Mouse (Mus musculus): ENCODE data around the gene Jmjd1c. TPM values are rescaled to one million over a fixed set of nuclear protein-coding genes. Genes with fewer than 3 reads are reported as not detected.

Gene Jmjd1c
- total RNA-seq, 2 experiments from 2014 or later: 47.1 to 64.6 TPM

DNA sequence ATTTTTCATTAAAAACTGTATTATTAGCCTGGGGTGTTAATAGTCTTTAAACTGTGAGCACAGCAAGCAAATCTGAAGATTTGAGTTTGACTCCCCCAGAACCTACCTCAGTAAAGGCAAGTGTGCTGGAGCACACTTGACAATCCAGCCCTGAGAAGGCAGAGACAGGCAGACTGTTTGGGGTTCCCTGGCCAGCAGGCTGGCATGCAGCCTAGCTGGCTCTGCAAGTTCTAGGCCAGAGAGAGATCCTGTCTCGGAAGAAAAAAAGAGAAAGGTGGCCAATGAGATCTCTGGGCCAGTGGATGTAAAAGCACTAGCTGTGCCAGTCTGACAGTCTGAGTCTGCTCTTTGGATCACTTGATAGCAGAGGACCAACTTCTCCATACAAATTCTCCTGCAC lies 33.6 kb downstream of the Jmjd1c start:
- DNase-seq: peak; percentile 51

DNA sequence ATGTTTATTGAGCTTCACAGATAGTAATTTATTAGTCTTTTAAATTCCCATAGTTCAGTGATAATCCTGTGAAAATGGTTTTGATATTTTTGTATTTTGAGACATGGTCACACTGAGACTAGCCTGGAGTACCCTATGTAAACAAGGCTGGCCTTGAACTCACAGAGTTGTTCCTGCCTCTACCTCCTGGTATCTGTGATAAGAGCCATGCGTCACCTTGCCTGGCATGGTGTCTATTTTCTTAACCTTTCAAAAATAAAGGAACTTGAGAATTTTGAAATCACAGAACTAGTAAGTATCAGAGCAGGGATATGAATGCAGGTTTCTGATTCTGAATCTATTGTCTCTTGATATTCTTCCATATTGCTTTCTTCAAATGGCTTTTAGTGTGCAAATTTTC lies 35.8 kb downstream of the Jmjd1c start:
- peak; percentile 31 for DNase-seq

DNA sequence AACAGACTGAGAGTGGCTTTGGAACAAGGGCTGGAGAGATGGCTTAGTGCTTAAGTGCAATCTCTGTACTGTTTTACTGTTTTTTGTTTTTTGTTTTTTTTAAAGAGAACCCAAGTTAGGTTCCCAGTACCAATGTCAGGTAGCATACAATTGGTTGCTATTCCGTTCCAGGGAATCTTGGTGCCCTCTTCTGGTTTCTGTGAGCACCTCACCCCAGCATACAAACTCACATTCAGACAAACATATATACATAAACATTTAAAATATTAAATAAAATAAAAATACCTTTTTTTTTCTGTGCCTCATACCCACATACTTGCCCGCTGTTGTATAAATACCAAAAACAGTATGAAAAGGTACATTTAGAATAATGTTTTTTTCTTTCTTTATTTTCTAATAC lies 38.4 kb downstream of the Jmjd1c start:
- no peak for DNase-seq

DNA sequence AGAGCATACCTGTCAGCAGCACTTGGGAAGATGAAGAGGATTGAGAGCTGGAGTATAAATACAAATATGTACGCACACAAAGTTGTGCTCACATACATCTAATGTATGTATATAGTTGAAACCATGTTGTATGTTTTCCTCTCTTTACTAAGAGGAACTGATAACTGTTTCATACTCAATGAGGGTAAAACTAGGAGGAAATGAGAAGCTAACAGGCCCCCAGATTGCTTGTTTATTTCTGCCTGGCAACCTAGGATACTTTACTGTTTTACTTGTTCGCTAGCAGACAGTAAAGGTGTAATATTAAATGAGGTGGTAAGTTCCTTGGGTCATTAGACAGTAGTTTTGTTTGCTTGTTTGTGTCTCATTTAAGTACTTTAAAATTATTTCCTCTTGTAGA lies 41.5 kb downstream of the Jmjd1c start:
- DNase-seq: no peak

DNA sequence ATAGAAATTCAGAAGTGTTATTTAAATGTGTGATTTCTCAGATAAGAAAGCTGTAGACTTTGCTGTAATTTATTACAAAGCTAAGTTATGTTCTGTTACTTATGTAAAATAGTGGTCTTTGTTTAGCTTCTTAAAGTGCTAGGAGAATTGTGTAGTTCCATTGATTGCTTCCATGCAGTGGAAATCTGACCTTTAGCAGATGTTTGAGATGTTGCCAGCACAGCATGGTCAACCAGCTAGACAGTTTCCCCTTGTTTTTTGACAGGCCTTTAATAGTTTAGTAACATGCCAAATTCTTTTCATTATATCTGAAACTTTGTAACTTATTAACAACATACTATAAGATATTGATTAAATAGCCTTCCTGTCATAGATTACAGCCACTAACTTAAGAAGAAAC lies 47.7 kb downstream of the Jmjd1c start:
- peak; percentile 32 for DNase-seq

DNA sequence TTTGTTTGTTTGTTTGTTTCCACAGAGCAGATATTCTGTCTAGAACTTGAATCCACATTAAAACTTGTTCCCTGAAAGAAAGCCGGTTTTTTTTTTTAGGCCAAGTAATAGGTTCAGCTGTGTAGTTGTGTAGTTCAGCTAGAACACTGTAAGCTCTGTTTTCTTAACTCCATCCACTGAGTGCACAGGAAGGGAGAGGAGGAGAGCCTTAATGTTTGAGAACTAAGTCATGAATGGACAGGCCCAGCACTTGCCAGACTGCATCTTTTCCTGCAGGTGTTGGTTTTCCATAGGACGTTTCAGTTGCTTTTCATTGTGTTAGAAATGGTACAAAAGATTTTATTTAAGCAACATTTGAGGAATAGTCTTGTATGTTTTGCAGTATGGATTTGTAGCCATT lies 48.3 kb downstream of the Jmjd1c start:
- DNase-seq: no peak

DNA sequence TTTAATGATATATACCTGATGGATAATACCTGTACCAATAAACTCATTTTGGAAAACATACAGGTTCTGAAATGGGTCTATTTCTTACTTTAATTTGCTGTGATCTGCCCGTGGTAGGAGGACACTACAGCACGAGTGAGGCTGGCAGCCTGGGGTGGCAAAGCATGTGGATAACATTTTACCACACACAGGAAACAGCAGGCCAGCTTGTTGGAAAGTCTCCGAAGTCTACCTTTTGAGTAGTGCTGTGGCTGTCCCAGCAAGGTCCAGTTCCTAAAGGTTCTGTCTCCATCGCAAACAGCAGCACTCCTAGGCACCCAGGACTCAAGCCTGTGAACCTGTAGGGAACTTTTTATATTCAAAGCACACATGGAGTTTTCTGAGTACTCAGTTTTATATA lies 49.7 kb downstream of the Jmjd1c start:
- DNase-seq: no peak

DNA sequence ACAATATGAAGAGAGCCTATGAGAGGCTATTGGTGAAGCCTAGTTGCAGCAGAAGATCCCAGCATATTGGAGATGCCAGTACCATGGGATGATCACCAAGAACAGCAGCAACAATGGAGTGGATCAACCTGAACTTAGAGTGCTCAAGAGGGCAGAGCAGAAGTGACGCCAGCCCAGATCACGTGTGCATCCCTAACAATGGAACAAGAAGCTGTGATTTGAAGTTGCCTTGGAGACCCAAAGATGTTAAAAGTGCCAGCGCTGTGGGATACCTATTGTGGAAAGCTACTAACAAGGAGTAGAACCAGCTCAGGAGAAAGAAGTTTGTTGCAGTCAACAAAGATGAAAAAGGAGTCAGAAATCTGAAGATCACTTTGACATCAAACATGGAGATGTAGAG lies 55.8 kb downstream of the Jmjd1c start:
- no peak for DNase-seq

DNA sequence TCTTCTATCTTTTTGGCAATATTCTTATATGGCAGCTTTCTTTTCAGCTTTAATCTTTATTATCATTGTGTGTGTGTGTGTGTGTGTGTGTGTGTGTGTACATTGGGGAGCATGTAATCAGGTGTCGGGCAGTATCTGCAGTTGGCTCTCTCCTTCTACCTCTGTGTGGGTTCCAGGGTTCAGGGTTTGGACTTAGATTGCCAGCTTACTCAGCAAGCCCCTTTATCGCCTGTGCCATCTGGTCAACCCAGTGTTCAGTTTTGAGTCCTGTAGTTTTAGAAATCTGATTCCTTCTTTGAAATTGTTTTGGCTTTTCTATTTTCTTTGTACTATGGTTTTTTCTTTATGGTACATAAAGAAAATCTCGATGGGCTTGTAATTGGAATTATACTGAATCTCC lies 58.7 kb downstream of the Jmjd1c start:
- no peak for DNase-seq

DNA sequence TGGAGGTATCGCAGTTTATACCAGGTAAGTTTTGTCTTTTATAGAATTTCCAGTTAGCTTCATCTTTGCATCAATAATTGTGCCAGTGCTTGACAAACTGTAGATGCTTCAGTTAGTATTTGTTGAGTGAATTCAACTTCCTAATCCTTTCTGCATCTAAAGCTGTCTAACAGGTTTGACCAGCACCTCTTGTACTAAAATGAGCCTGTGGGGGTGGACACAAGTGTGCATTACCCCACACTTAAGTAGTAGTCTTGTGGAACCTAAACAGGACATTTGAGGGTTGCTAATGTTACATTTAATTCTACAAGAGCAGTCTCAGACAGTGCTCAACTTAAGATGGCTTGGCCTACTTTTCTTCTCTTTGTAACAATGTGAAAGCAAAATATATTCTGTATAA lies 78.1 kb downstream of the Jmjd1c start:
- no peak for DNase-seq

DNA sequence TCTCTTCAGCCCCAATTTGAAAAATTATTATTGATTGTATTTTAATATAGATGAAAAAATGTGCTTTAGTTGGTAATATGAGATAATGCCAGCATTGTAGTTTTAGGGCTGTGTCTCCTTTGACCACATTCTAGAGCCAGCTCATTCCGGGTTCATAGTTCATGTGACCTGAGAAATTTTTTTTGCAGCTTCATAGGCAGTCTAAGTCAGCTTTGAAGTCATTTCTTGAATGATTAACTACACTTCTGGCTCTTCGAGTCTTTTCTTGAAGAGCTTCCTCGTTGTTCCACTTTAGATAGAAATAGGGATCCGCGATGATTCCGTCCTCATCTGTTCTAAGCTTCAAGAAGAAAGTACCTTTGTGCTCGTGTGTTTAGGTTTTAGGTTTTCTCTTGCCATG lies 80.1 kb downstream of the Jmjd1c start:
- DNase-seq: no peak

DNA sequence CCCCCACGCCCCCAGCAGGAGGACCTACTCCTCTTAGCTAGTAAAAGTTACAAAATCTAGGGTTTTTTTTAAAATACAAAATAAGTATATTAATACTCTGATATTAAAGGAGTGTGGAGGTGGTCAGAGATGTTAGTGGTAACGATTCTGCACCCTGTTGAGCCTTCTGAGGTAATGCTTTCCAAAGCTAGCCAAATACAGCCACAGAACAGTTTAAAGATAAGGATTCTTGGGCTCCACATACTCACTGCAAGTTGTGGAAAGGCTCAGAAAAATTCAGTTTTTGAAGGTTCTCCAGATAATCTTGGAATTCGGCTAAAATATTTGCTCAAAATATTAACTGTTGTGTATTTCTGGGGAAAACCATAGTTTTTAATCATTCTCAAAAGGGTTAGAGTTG lies 81.0 kb downstream of the Jmjd1c start:
- DNase-seq: no peak

DNA sequence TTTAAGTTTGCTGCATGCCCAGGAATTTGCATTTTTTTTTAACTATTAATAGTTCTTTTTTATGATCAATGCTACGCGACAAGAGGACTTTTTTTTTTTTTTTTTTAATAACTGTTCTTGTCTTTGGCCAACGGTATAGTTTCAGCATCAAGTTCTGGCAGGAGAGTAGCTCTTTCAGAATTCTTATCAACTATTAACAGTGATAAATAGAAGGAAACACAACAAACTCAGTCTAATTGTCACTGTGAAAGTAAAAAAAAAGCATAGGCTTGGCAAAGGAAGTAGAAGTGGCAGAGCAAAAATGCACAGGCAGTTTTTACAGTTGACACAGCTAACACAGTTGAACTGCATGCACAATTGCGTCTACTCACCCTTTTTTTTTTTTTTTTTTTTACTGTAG lies 81.5 kb downstream of the Jmjd1c start:
- no peak for DNase-seq

DNA sequence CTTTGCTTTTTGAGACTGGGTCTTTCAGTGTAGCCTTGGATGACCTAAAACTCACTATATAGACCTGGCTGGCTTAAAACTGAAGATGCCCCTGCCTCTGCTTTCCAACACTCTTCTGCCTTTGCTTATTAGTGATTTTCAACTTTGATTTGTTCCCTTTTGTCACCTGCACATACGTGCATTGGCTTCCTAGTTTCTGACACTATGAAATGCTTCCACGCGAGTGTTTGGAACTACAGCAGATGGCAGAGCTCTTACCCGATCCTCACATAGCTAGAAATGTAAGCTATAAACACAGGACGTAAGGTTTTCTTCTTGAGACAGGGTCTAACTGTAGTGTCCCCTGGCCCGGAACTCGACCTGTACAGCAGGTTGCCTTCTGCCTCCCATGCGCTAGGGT lies 84.1 kb downstream of the Jmjd1c start:
- no peak for DNase-seq

DNA sequence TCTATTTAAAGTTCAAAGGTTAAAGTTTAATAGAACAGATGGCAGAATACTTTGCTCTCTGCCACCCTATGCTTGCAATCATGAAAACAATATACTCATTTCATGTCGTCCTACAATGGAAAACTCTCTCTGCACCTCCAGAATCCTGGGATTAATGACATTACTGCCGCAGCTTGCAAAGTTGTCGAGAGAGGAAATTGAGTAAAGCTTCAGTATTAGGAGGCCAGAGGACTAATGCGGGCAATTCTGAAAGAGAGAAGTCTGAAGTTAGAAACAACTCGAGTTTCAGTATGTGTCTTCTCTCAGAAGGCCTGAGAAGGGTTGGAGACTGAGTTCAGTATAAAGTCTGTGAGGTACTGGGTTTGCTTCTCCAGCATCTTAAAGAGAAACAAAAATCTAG lies 84.9 kb downstream of the Jmjd1c start:
- DNase-seq: no peak

DNA sequence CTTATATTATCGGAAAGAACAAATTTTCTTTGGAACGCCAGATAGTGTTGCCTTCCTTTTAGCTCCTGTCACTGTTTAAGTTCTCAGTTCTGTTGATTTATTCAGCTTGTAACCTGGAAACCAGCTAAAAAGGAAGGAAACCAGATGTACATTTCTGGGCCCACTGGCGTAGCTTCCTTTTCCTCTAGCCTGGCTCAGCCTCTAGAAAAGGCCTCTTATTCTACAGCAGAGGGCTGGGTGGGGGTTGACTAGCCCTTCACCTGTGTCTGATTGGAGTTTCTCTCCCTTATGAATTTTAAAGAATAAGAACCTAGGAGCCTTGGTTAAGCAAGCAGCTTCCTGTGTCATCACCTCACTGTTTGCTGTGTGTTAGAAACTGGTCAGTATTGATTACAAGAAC lies 86.7 kb downstream of the Jmjd1c start:
- DNase-seq: no peak

DNA sequence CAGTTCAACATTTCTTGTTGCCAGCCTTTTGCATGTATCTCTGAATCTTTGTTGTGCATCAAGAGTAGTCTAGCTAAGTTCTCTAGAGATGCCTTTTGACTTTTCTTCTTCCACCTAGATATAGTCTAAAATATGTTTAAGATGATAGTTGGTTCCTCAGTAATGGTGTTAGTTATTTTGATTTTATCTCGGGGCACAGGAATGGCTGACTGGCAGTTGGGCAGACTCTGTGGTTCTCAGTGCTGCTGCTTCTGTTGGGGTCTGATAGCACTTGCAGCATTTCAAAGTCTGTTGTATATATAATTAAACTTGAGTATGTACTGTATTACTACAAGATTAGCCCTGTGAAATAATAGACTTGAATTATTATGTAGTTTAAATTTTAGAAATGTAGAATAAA lies 87.2 kb downstream of the Jmjd1c start:
- no peak for DNase-seq

DNA sequence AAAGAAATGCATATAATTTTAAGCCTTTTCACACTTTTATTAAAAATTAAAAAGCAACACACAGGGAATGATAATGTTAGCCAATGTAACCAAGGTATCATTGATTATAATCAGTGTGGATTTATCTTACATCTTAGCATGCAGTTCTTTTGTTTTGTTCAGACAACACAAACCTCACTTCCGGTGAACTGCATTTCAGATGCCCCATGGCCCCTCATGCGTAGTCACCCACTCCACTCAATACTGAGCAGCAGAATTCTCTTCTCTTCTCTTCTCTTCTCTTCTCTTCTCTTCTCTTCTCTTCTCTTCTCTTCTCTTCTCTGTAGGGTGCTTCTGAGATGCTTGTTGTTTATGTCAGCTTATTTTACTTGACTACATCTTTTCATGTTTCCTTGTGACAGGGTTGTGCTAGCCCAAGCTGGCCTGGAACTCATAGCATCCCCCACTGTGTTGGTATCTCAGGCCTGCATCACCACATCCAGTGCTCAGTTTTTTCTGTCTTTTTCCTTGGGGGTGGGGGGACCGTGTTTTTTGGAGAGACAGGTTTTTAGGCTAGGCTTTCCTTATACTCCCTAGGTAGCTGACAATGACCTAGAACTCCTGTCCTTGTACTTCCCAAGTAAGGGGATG lies 88.6 kb downstream of the Jmjd1c start:
- DNase-seq: no peak

DNA sequence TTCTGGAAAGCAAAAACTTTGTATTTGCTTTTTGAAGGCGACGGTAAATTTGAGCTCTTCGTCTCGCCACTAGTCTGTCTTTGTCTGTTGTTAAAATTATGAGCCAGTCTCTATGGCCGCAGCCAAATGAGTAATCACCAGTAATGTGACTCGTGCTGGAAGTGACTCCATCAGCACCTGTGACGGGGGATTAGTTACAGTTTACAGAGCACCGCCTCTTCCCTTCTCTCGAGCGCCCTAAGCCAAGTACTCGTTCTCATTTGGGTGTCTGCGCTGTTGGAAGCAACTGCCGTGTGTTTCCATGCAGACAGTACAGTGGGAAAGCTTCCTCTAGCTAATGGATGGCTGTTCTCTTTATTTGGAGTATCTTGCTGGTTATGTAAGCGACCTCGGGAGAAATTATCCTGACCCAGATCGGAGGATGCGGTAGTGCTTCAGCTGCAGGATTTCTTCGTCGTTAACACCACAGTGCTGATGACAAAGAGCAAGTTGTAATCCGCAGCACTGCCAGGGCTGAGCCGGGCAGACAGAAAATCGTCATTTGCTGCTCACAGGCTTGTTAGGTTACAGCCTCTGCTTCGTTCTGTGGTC lies 89.7 kb downstream of the Jmjd1c start:
- peak; percentile 81 for DNase-seq

DNA sequence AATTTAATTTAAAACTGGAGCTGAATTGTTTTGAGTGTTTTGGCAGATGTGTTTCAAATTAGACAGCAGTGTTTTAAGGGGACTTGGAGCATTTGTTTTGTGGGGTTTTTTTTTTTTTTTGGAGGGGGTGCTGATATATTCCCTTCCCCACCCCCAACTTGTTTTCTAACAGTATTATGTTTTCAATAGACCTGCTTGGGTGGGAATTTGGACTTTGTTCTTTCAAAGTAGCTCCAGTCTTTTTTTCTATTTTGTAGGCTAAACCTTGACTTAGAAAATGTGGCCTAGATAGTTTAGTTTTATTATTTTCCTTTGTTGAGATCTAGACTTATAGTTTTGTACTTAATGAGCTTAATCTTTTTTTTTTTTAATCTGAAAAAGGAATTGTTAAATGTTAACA lies 90.6 kb downstream of the Jmjd1c start:
- DNase-seq: no peak

DNA sequence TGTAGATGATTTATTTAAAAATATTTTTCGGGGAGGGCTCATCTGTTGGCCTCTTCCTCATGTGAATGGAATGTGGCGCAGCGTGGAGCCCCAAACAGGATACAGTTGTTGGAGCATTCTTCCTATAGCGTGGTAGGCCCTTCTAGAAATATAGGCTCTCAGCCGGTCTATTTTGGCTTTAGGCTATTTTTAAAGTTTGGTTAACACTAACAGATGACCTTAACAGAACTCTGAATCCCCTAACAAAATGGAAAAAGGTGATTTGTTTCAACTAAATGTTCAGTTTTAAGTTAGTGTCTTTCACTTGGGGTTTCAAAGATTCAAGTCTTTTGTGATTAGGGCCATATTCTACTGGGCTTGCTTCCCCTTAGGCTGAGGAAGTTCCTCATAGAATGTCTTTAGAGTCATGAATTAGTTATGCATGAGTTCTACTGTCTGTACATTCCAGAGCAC lies 91.1 kb downstream of the Jmjd1c start:
- DNase-seq: peak; percentile 40

DNA sequence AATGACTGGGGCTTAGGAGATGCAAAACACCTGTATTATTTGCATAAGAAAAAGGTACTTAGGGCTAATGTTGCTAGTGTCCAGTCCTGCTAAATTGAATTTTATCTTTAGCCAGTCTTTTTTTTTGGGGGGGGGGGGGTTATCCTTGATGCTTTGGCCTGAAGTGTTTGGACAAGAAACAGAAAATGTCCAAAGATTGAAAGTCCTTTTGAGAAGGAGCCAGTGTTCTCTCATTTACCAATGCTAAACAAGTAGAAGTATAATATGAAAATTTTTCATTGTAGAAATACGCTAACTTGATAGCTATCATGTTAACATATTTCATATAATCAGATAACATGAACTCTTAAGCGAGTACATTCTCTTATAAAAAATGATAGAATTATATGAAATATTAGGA lies 92.0 kb downstream of the Jmjd1c start:
- no peak for DNase-seq

DNA sequence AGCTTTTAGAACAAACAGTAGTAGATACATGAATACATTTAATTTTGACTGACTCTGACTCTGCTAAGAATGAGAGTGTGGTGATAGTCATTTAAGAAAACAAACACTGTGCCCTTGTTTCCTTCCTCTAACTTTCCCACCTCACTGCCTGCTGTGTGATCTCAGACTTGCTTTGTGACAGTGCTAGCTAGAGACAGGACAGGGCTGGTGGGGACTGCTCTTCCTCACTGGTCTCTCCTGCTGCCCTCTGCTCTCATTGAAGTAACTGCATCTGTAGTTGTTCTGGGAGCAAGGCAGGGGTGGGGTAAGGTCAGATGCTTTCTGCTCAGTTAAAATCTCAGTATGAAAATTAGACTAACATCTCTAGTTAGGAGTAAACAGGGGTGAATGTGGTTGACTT lies 93.1 kb downstream of the Jmjd1c start:
- peak; percentile 11 for DNase-seq

DNA sequence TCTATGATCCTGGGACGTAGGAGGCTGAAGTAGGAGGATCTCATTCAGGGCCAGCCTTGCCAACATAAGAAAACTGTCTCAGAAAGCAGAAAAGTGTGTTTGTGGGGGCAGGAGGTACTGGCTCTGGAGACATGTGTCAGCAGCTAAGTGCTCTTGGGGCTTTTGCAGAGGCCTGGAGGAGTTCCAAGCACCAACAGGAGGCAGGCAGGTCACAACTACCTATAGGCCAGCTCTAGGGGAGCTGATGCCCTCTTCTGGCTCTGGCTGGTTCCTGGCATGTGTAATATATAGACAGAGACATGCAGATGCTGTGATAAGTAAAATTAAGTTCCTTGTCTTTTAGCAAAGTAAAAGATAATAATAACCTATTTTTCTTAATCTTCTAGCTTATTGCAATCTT lies 94.3 kb downstream of the Jmjd1c start:
- peak; percentile 18 for DNase-seq

DNA sequence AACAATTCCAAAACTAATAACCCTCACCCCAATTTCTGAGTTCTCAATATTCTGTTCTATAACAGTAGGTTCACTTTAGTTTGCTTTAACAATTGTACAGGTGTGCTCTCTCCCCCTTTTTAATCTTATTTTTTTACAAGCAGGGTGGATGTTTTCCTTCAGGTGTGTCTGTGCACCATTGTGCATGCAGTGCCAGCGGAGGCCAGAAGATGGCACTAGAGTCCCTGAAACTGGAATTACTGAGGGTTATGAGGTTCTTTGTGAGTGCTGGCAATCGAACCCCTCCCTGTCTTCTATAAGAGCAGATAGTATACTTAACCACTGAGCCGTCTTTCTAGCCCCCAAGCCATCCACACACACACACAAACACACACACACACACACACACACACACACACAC lies 96.4 kb downstream of the Jmjd1c start:
- peak; percentile 30 for DNase-seq

All from adrenal gland, postnatal 10 days (tissue).